Mouse (Mus musculus): ENCODE measurements around the gene Bhlha15. TPM values are rescaled to one million over a fixed set of nuclear protein-coding genes. Genes with fewer than 3 reads are reported as not detected.

Bhlha15 gene
- polyA plus RNA-seq (2015; fragmentation: Nextera tagmentation; extraction: Ambion mirVana), result 10.2 and 13.0 TPM in 2 replicates

GRCm38 (mm10) chr5:144189950-144190583 lies at the start of gene Bhlha15:
TSS of gene Bhlha15 (plus strand) at chr5:144190286.
- peak within 1 kb of the TSS; percentile 37 for H3K4me3 ChIP-seq (ENCODE audit: low read length)
- H3K27me3 ChIP-seq (replicated peaks; ENCODE audit: control insufficient read depth, insufficient read depth, low read length), result no peaks in the 10 kb centered on the region
- H3K4me1 ChIP-seq (ENCODE audit: control insufficient read depth, insufficient read depth, low read length), result peaks cover 10% of the 10 kb centered on the region
- H3K36me3 ChIP-seq (ENCODE audit: control insufficient read depth, insufficient read depth, low read length), result 0 out of 2 replicates have a peak, but pooled peaks cover 3% of the 10 kb centered on the region
- ATAC-seq, result peak; percentile 84
- 3% methylated on average over 24 of the region's 26 CpGs for WGBS
- peak within 1 kb of the TSS; percentile 68 for H3K4me2 ChIP-seq (ENCODE audit: low read depth, low read length)
- peak within 1 kb of the TSS; percentile 15; the same call in 1 of the 2 replicates for H3K27ac ChIP-seq (ENCODE audit: low read length)
- peak within 1 kb of the TSS; percentile 44; the same call in 1 of the 2 replicates for H3K9ac ChIP-seq (ENCODE audit: low read depth, low read length)
- H3K9me3 ChIP-seq (ENCODE audit: control insufficient read depth, low read length), result no peaks in the 10 kb centered on the region

GRCm38 (mm10) chr5:144143531-144143930 lies 46.6 kb upstream of the Bhlha15 start:
- Histone ChIP-seq H3K9me3 (ENCODE audit: control insufficient read depth, low read length) (no peaks in the 10 kb centered on the region), H3K4me2 (ENCODE audit: low read depth, low read length) (no peak overlapping the region), H3K27ac (ENCODE audit: low read length) (no peak overlapping the region), H3K36me3 (ENCODE audit: control insufficient read depth, insufficient read depth, low read length) (peaks cover 5% of the 10 kb centered on the region; the same call in 1 of the 2 replicates), H3K4me3 (ENCODE audit: low read length) (no peak overlapping the region), H3K9ac (ENCODE audit: low read depth, low read length) (no peak overlapping the region), H3K27me3 (replicated peaks; ENCODE audit: control insufficient read depth, insufficient read depth, low read length) (no peaks in the 10 kb centered on the region), H3K4me1 (ENCODE audit: control insufficient read depth, insufficient read depth, low read length) (no peaks in the 10 kb centered on the region)
- ATAC-seq, result no peak
- WGBS, result 94% methylated on average over 5 of the region's 5 CpGs

- H3K9me3 ChIP-seq (ENCODE audit: control insufficient read depth, low read length), result no peaks in the 10 kb centered on the region
- ATAC-seq, result no peak
- no peaks in the 10 kb centered on the region for H3K27me3 ChIP-seq (replicated peaks; ENCODE audit: control insufficient read depth, insufficient read depth, low read length)
- no peaks in the 10 kb centered on the region for H3K4me1 ChIP-seq (ENCODE audit: control insufficient read depth, insufficient read depth, low read length)
- no peak overlapping the region for H3K4me2 ChIP-seq (ENCODE audit: low read depth, low read length)
- peaks cover 5% of the 10 kb centered on the region; the same call in 1 of the 2 replicates for H3K36me3 ChIP-seq (ENCODE audit: control insufficient read depth, insufficient read depth, low read length)
- H3K4me3 ChIP-seq (ENCODE audit: low read length), result no peak overlapping the region
- no peak overlapping the region for H3K27ac ChIP-seq (ENCODE audit: low read length)
- H3K9ac ChIP-seq (ENCODE audit: low read depth, low read length), result no peak overlapping the region
Observed at GRCm38 (mm10) chr5:144146898-144147297, 43.2 kb upstream of the Bhlha15 start.

- Histone ChIP-seq H3K36me3 (ENCODE audit: control insufficient read depth, insufficient read depth, low read length) (peaks cover 5% of the 10 kb centered on the region; the same call in 1 of the 2 replicates), H3K4me1 (ENCODE audit: control insufficient read depth, insufficient read depth, low read length) (no peaks in the 10 kb centered on the region), H3K27ac (ENCODE audit: low read length) (no peak overlapping the region), H3K27me3 (replicated peaks; ENCODE audit: control insufficient read depth, insufficient read depth, low read length) (no peaks in the 10 kb centered on the region), H3K9ac (ENCODE audit: low read depth, low read length) (no peak overlapping the region), H3K9me3 (ENCODE audit: control insufficient read depth, low read length) (no peaks in the 10 kb centered on the region), H3K4me2 (ENCODE audit: low read depth, low read length) (no peak overlapping the region), H3K4me3 (ENCODE audit: low read length) (no peak overlapping the region)
- no peak for ATAC-seq
- 97% methylated on average over 4 of the region's 4 CpGs for WGBS
Observed at GRCm38 (mm10) chr5:144149530-144149929, 40.6 kb upstream of the Bhlha15 start.

GRCm38 (mm10) chr5:144151270-144151669 lies 38.8 kb upstream of the Bhlha15 start:
- Histone ChIP-seq H3K4me3 (ENCODE audit: low read length) (no peak overlapping the region), H3K27ac (ENCODE audit: low read length) (no peak overlapping the region), H3K27me3 (replicated peaks; ENCODE audit: control insufficient read depth, insufficient read depth, low read length) (no peaks in the 10 kb centered on the region), H3K36me3 (ENCODE audit: control insufficient read depth, insufficient read depth, low read length) (peaks cover 5% of the 10 kb centered on the region; the same call in 1 of the 2 replicates), H3K9me3 (ENCODE audit: control insufficient read depth, low read length) (no peaks in the 10 kb centered on the region), H3K4me1 (ENCODE audit: control insufficient read depth, insufficient read depth, low read length) (no peaks in the 10 kb centered on the region), H3K9ac (ENCODE audit: low read depth, low read length) (no peak overlapping the region), H3K4me2 (ENCODE audit: low read depth, low read length) (no peak overlapping the region)
- ATAC-seq, result no peak
- WGBS, result 90% methylated on average over 4 of the region's 4 CpGs

- H3K4me1 ChIP-seq (ENCODE audit: control insufficient read depth, insufficient read depth, low read length), result peaks cover 9% of the 10 kb centered on the region
- H3K4me2 ChIP-seq (ENCODE audit: low read depth, low read length), result no peak overlapping the region
- no peak overlapping the region for H3K9ac ChIP-seq (ENCODE audit: low read depth, low read length)
- H3K4me3 ChIP-seq (ENCODE audit: low read length), result no peak overlapping the region
- no peaks in the 10 kb centered on the region for H3K9me3 ChIP-seq (ENCODE audit: control insufficient read depth, low read length)
- H3K27ac ChIP-seq (ENCODE audit: low read length), result no peak overlapping the region
- no peak for ATAC-seq
- H3K27me3 ChIP-seq (replicated peaks; ENCODE audit: control insufficient read depth, insufficient read depth, low read length), result no peaks in the 10 kb centered on the region
- WGBS, result 32% methylated on average over 7 of the region's 7 CpGs
- no peaks in the 10 kb centered on the region; the same call in 1 of the 2 replicates for H3K36me3 ChIP-seq (ENCODE audit: control insufficient read depth, insufficient read depth, low read length)
Observed at GRCm38 (mm10) chr5:144154528-144154927, 35.6 kb upstream of the Bhlha15 start.

GRCm38 (mm10) chr5:144158604-144159003 lies 31.5 kb upstream of the Bhlha15 start:
- peak; percentile 96 for ATAC-seq
- no peak overlapping the region for H3K4me2 ChIP-seq (ENCODE audit: low read depth, low read length)
- H3K9ac ChIP-seq (ENCODE audit: low read depth, low read length), result no peak overlapping the region
- no peak overlapping the region for H3K4me3 ChIP-seq (ENCODE audit: low read length)
- WGBS, result 14% methylated on average over 4 of the region's 4 CpGs
- no peaks in the 10 kb centered on the region for H3K9me3 ChIP-seq (ENCODE audit: control insufficient read depth, low read length)
- H3K36me3 ChIP-seq (ENCODE audit: control insufficient read depth, insufficient read depth, low read length), result no peaks in the 10 kb centered on the region; the same call in 1 of the 2 replicates
- peak overlapping the region; percentile 85 for H3K27ac ChIP-seq (ENCODE audit: low read length)
- H3K27me3 ChIP-seq (replicated peaks; ENCODE audit: control insufficient read depth, insufficient read depth, low read length), result no peaks in the 10 kb centered on the region
- H3K4me1 ChIP-seq (ENCODE audit: control insufficient read depth, insufficient read depth, low read length), result peaks cover 12% of the 10 kb centered on the region

GRCm38 (mm10) chr5:144159137-144159536 lies 30.9 kb upstream of the Bhlha15 start:
- Histone ChIP-seq H3K27me3 (replicated peaks; ENCODE audit: control insufficient read depth, insufficient read depth, low read length) (no peaks in the 10 kb centered on the region), H3K4me2 (ENCODE audit: low read depth, low read length) (no peak overlapping the region)

GRCm38 (mm10) chr5:144162080-144162812 lies 27.8 kb upstream of the Bhlha15 start:
- Histone ChIP-seq H3K9ac (ENCODE audit: low read depth, low read length) (no peak overlapping the region), H3K27ac (ENCODE audit: low read length) (no peak overlapping the region), H3K27me3 (replicated peaks; ENCODE audit: control insufficient read depth, insufficient read depth, low read length) (no peaks in the 10 kb centered on the region), H3K4me1 (ENCODE audit: control insufficient read depth, insufficient read depth, low read length) (peaks cover 12% of the 10 kb centered on the region), H3K4me2 (ENCODE audit: low read depth, low read length) (no peak overlapping the region), H3K9me3 (ENCODE audit: control insufficient read depth, low read length) (no peaks in the 10 kb centered on the region), H3K4me3 (ENCODE audit: low read length) (no peak overlapping the region), H3K36me3 (ENCODE audit: control insufficient read depth, insufficient read depth, low read length) (0 out of 2 replicates have a peak, but pooled peaks cover 3% of the 10 kb centered on the region)
- no peak for ATAC-seq
- 82% methylated on average over 5 of the region's 5 CpGs for WGBS

More at GRCm38 (mm10) chr5:144159137-144159536, 30.9 kb upstream of the Bhlha15 start:
- Histone ChIP-seq H3K36me3 (ENCODE audit: control insufficient read depth, insufficient read depth, low read length) (no peaks in the 10 kb centered on the region; the same call in 1 of the 2 replicates), H3K4me1 (ENCODE audit: control insufficient read depth, insufficient read depth, low read length) (peaks cover 12% of the 10 kb centered on the region), H3K9ac (ENCODE audit: low read depth, low read length) (no peak overlapping the region), H3K27ac (ENCODE audit: low read length) (peak overlapping the region; percentile 85), H3K4me3 (ENCODE audit: low read length) (no peak overlapping the region), H3K9me3 (ENCODE audit: control insufficient read depth, low read length) (no peaks in the 10 kb centered on the region)
- ATAC-seq, result peak; percentile 74
- 85% methylated on average over 8 of the region's 8 CpGs for WGBS
